Mouse (Mus musculus): ENCODE results near the gene Ncs1. TPM values are rescaled to one million over a fixed set of nuclear protein-coding genes. Genes with fewer than 3 reads are reported as not detected.

Ncs1 gene
- polyA plus RNA-seq, 1 experiment, result not detected

GRCm38 (mm10) chr2:31220844-31221243 is 24.8 kb upstream of the Ncs1 start:
- no peak for TF ChIP-seq GATA1 (IDR thresholded peaks at IDR 0.05; ENCODE audit: low read length)

GRCm38 (mm10) chr2:31221582-31221981 is 24.0 kb upstream of the Ncs1 start:
- TF ChIP-seq GATA1 (IDR thresholded peaks at IDR 0.05; ENCODE audit: low read length), result no peak

GRCm38 (mm10) chr2:31228768-31229311 is 16.8 kb upstream of the Ncs1 start:
- TF ChIP-seq GATA1 (IDR thresholded peaks at IDR 0.05; ENCODE audit: low read length), result no peak

- no peak for TF ChIP-seq GATA1 (IDR thresholded peaks at IDR 0.05; ENCODE audit: low read length)
Observed at GRCm38 (mm10) chr2:31239203-31239696, 6.4 kb upstream of the Ncs1 start.

GRCm38 (mm10) chr2:31239833-31240232 is 5.8 kb upstream of the Ncs1 start:
- no peak for TF ChIP-seq GATA1 (IDR thresholded peaks at IDR 0.05; ENCODE audit: low read length)

- no peak for TF ChIP-seq GATA1 (IDR thresholded peaks at IDR 0.05; ENCODE audit: low read length)
Observed at GRCm38 (mm10) chr2:31241639-31242038, 4.0 kb upstream of the Ncs1 start.

GRCm38 (mm10) chr2:31244216-31244615 is 1.4 kb upstream of the Ncs1 start:
- TF ChIP-seq GATA1 (IDR thresholded peaks at IDR 0.05; ENCODE audit: low read length), result no peak

- no peak for TF ChIP-seq GATA1 (IDR thresholded peaks at IDR 0.05; ENCODE audit: low read length)
Observed at GRCm38 (mm10) chr2:31245051-31245450, 572 bp upstream of the Ncs1 start.

GRCm38 (mm10) chr2:31246251-31246971 is 788 bp downstream of the Ncs1 start:
- TF ChIP-seq GATA1 (IDR thresholded peaks at IDR 0.05; ENCODE audit: low read length), result no peak

- no peak for TF ChIP-seq GATA1 (IDR thresholded peaks at IDR 0.05; ENCODE audit: low read length)
Observed at GRCm38 (mm10) chr2:31248856-31249255, 3.2 kb downstream of the Ncs1 start.

GRCm38 (mm10) chr2:31252167-31252566 is 6.5 kb downstream of the Ncs1 start:
- no peak for TF ChIP-seq GATA1 (IDR thresholded peaks at IDR 0.05; ENCODE audit: low read length)

- TF ChIP-seq GATA1 (IDR thresholded peaks at IDR 0.05; ENCODE audit: low read length), result no peak
Observed at GRCm38 (mm10) chr2:31253463-31253862, 7.8 kb downstream of the Ncs1 start.

GRCm38 (mm10) chr2:31254806-31255205 is 9.2 kb downstream of the Ncs1 start:
- TF ChIP-seq GATA1 (IDR thresholded peaks at IDR 0.05; ENCODE audit: low read length), result no peak

GRCm38 (mm10) chr2:31255952-31256938 is 10.6 kb downstream of the Ncs1 start:
- no peak for TF ChIP-seq GATA1 (IDR thresholded peaks at IDR 0.05; ENCODE audit: low read length)

GRCm38 (mm10) chr2:31257096-31257495 is 11.5 kb downstream of the Ncs1 start:
- TF ChIP-seq GATA1 (IDR thresholded peaks at IDR 0.05; ENCODE audit: low read length), result no peak

Data from G1E-ER4 (cell line).